Mouse (Mus musculus) liver, adult 2 months (tissue): ENCODE data around the gene Ptms. TPM values are rescaled to one million over a fixed set of nuclear protein-coding genes. Genes with fewer than 3 reads are reported as not detected.

Source experiments
- DNase-seq: peaks from one replicate; pipeline ENCODE4 v3.0.0-alpha.2; 2011; ENCODE audit warnings: low read depth, low spot score; ENCODE audit errors: extremely low read depth
- H3K27ac ChIP-seq: fragments of 200-500 bp; replicated peaks from 2 replicates; pipeline ENCODE4 v1.5.1; 2012; ENCODE audit warnings: low read depth, mild to moderate bottlenecking, control low read depth, inconsistent platforms, low read length; ENCODE audit not compliant: insufficient read depth
- H3K27me3 ChIP-seq: fragments of 200-500 bp; 2 replicates; pipeline ENCODE4 v1.6.1; 2012; ENCODE audit warnings: mild to moderate bottlenecking, moderate library complexity, low read length, inconsistent platforms; ENCODE audit not compliant: control insufficient read depth, insufficient read depth
- H3K36me3 ChIP-seq: fragments of 200-500 bp; 2 replicates; pipeline ENCODE4 v1.6.1; 2012; ENCODE audit warnings: low read length, inconsistent platforms; ENCODE audit not compliant: control insufficient read depth, insufficient read depth
- H3K4me1 ChIP-seq: fragments of 200-500 bp; 2 replicates; pipeline ENCODE4 v1.6.1; 2011; ENCODE audit warnings: low read length; ENCODE audit not compliant: control insufficient read depth, insufficient read depth
- H3K4me3 ChIP-seq: fragments of 200-500 bp; 2 replicates; pipeline ENCODE4 v1.5.1; 2011; ENCODE audit warnings: low read depth, mild to moderate bottlenecking, control low read depth, low read length, moderate library complexity; ENCODE audit not compliant: insufficient read depth
- H3K79me2 ChIP-seq: fragments of 200-500 bp; 2 replicates; pipeline ENCODE4 v1.6.1; 2012; ENCODE audit warnings: inconsistent platforms, mild to moderate bottlenecking, low read length, moderate library complexity; ENCODE audit not compliant: control insufficient read depth, insufficient read depth
- H3K9ac ChIP-seq: fragments of 200-500 bp; 2 replicates; pipeline ENCODE4 v1.6.1; 2012; ENCODE audit warnings: low read depth, mild to moderate bottlenecking, control low read depth, inconsistent platforms, low read length
- CTCF ChIP-seq: fragments of 200-500 bp; IDR thresholded peaks from 2 replicates; pipeline ENCODE4 v1.5.1; 2011; ENCODE audit warnings: low read depth, low read length, control low read depth
- POLR2A ChIP-seq: fragments of 200-500 bp; IDR thresholded peaks from 2 replicates; pipeline ENCODE4 v1.6.1; 2011; ENCODE audit warnings: low read length, control low read depth; ENCODE audit not compliant: insufficient read depth; ENCODE audit errors: extremely low read depth
- WGBS: fragments of 180-500 bp; shearing (Covaris S2); methylation state at CpG from one replicate; pipeline ENCODE4 v1.1.7; 2018; 5-methylcytosine and 5-hydroxymethylcytosine counted together
- polyA plus RNA-seq: library from polyadenylated mRNA; depleted of rRNA; stranded (reverse); fragments of >200 nt; gene quantifications from 2 replicates; pipeline ENCODE4 v1.2.3, GENCODE M21; 2012; rRNA removed
- total RNA-seq: library from RNA; depleted of rRNA; stranded (reverse); fragments of >200 nt; gene quantifications from 2 replicates; pipeline ENCODE4 v1.2.3, GENCODE M21; 2014; rRNA removed

The Ptms gene
- total and polyA plus RNA-seq, 2 experiments: 80.7 to 2,256 TPM

GRCm38 (mm10) chr6:124874348-124874747 lies 45.6 kb downstream of the Ptms start:
- 58% methylated on average over 2 of the region's 3 CpGs for WGBS
- Histone ChIP-seq H3K36me3 (no peaks in the 10 kb centered on the region), H3K27me3 (no peaks in the 10 kb centered on the region)

GRCm38 (mm10) chr6:124866560-124866959 lies 53.3 kb downstream of the Ptms start:
- Histone ChIP-seq H3K36me3 (no peaks in the 10 kb centered on the region), H3K4me1 (no peaks in the 10 kb centered on the region), H3K9ac (no peak overlapping the region), H3K4me3 (no peak overlapping the region), H3K27me3 (no peaks in the 10 kb centered on the region), H3K27ac (no peak overlapping the region), H3K79me2 (no peaks in the 10 kb centered on the region; the same call in 1 of the 2 replicates)
- WGBS: 83% methylated on average over 7 of the region's 7 CpGs
- no peak for DNase-seq
- TF ChIP-seq CTCF (no peak), POLR2A (no peak)

More at GRCm38 (mm10) chr6:124874348-124874747, 45.6 kb downstream of the Ptms start:
- Histone ChIP-seq H3K4me1 (peaks cover 3% of the 10 kb centered on the region; the same call in 1 of the 2 replicates), H3K4me3 (no peak overlapping the region), H3K79me2 (no peaks in the 10 kb centered on the region; the same call in 1 of the 2 replicates), H3K27ac (no peak overlapping the region), H3K9ac (no peak overlapping the region)
- DNase-seq: no peak
- TF ChIP-seq CTCF: no peak
- no peak for TF ChIP-seq POLR2A

- no peaks in the 10 kb centered on the region for H3K4me1 ChIP-seq
- no peaks in the 10 kb centered on the region for H3K79me2 ChIP-seq
- H3K9ac ChIP-seq: no peak overlapping the region
- no peak for DNase-seq
- WGBS: 80% methylated on average over 18 of the region's 18 CpGs
- no peak for TF ChIP-seq CTCF
- no peak for TF ChIP-seq POLR2A
- H3K36me3 ChIP-seq: no peaks in the 10 kb centered on the region
- no peaks in the 10 kb centered on the region for H3K27me3 ChIP-seq
- no peak overlapping the region for H3K27ac ChIP-seq
- H3K4me3 ChIP-seq: no peak overlapping the region
Measured at GRCm38 (mm10) chr6:124865766-124866362, 54.0 kb downstream of the Ptms start.

Other genes with a start within 250 kb of the Ptms start
- 97.4 and 99.6 TPM in 2 replicates for gene Emg1, start 207.9 kb downstream of the Ptms start, total RNA-seq
- 46.0 and 56.3 TPM in 2 replicates for gene Emg1, start 207.9 kb downstream of the Ptms start, polyA plus RNA-seq
- 140 and 151 TPM in 2 replicates for gene Phb2, start 207.8 kb downstream of the Ptms start, total RNA-seq
- gene Phb2, start 207.8 kb downstream of the Ptms start, polyA plus RNA-seq: 209 and 210 TPM in 2 replicates
- gene Ptpn6, start 181.4 kb downstream of the Ptms start, total RNA-seq: 16.7 and 19.7 TPM in 2 replicates
- gene Ptpn6, start 181.4 kb downstream of the Ptms start, polyA plus RNA-seq: 17.3 and 17.8 TPM in 2 replicates
- 125 and 140 TPM in 2 replicates for gene Grcc10, start 178.7 kb downstream of the Ptms start, total RNA-seq
- 203 and 216 TPM in 2 replicates for gene Grcc10, start 178.7 kb downstream of the Ptms start, polyA plus RNA-seq
- gene Gm45234, start 164.1 kb downstream of the Ptms start, total RNA-seq: not detected in 2 replicates
- not detected in 2 replicates for gene Gm45234, start 164.1 kb downstream of the Ptms start, polyA plus RNA-seq
- gene Atn1, start 163.6 kb downstream of the Ptms start, total RNA-seq: 1.4 and 1.5 TPM in 2 replicates
- gene Atn1, start 163.6 kb downstream of the Ptms start, polyA plus RNA-seq: 9.6 and 10.9 TPM in 2 replicates
- gene Eno2, start 150.4 kb downstream of the Ptms start, total RNA-seq: 0.09 and 0.67 TPM in 2 replicates
- gene Eno2, start 150.4 kb downstream of the Ptms start, polyA plus RNA-seq: 0.19 and 0.34 TPM in 2 replicates
- not detected in 2 replicates for gene Lrrc23, start 140.4 kb downstream of the Ptms start, total RNA-seq
- gene Lrrc23, start 140.4 kb downstream of the Ptms start, polyA plus RNA-seq: not detected in 2 replicates
- gene Spsb2, start 111.4 kb downstream of the Ptms start, total RNA-seq: 9.9 and 14.1 TPM in 2 replicates
- 20.1 and 21.6 TPM in 2 replicates for gene Spsb2, start 111.4 kb downstream of the Ptms start, polyA plus RNA-seq
- gene Tpi1, start 105.8 kb downstream of the Ptms start, total RNA-seq: 422 and 433 TPM in 2 replicates
- 491 and 524 TPM in 2 replicates for gene Tpi1, start 105.8 kb downstream of the Ptms start, polyA plus RNA-seq
- gene Usp5, start 90.6 kb downstream of the Ptms start, total RNA-seq: 50.5 and 55.9 TPM in 2 replicates
- 47.9 and 49.3 TPM in 2 replicates for gene Usp5, start 90.6 kb downstream of the Ptms start, polyA plus RNA-seq
- gene Cdca3, start 90.6 kb downstream of the Ptms start, total RNA-seq: 1.1 and 3.2 TPM in 2 replicates
- gene Cdca3, start 90.6 kb downstream of the Ptms start, polyA plus RNA-seq: 2.1 and 2.6 TPM in 2 replicates
- not detected in 2 replicates for gene Gnb3, start 79.8 kb downstream of the Ptms start, total RNA-seq
- gene Gnb3, start 79.8 kb downstream of the Ptms start, polyA plus RNA-seq: not detected in 2 replicates
- 2.1 and 2.5 TPM in 2 replicates for gene P3h3, start 62.4 kb downstream of the Ptms start, total RNA-seq
- 2.5 and 3.0 TPM in 2 replicates for gene P3h3, start 62.4 kb downstream of the Ptms start, polyA plus RNA-seq
- gene Gpr162, start 56.1 kb downstream of the Ptms start, total RNA-seq: 0.09 and 0.27 TPM in 2 replicates
- 0.42 and 0.44 TPM in 2 replicates for gene Gpr162, start 56.1 kb downstream of the Ptms start, polyA plus RNA-seq
- gene Cd4, start 31.9 kb downstream of the Ptms start, total RNA-seq: 0.27 and 0.83 TPM in 2 replicates
- 0.19 and 0.46 TPM in 2 replicates for gene Cd4, start 31.9 kb downstream of the Ptms start, polyA plus RNA-seq
- gene Lag3, start 8.4 kb downstream of the Ptms start, total RNA-seq: 0.09 and 0.13 TPM in 2 replicates
- gene Lag3, start 8.4 kb downstream of the Ptms start, polyA plus RNA-seq: 0.39 and 0.67 TPM in 2 replicates
- gene Mlf2, start 11.3 kb upstream of the Ptms start, total RNA-seq: 74.6 and 101 TPM in 2 replicates
- 265 and 285 TPM in 2 replicates for gene Mlf2, start 11.3 kb upstream of the Ptms start, polyA plus RNA-seq
- gene Cops7a, start 45.4 kb upstream of the Ptms start, total RNA-seq: 35.8 and 46.6 TPM in 2 replicates
- gene Cops7a, start 45.4 kb upstream of the Ptms start, polyA plus RNA-seq: 165 and 170 TPM in 2 replicates
- 0.13 TPM in 1 of 2 replicates, not detected in the other for gene Pianp, start 76.6 kb upstream of the Ptms start, total RNA-seq
- 0.77 and 1.4 TPM in 2 replicates for gene Pianp, start 76.6 kb upstream of the Ptms start, polyA plus RNA-seq
- 7.6 and 8.9 TPM in 2 replicates for gene Zfp384, start 89.0 kb upstream of the Ptms start, total RNA-seq
- 23.1 and 34.7 TPM in 2 replicates for gene Zfp384, start 89.0 kb upstream of the Ptms start, polyA plus RNA-seq
- 15.8 and 16.3 TPM in 2 replicates for gene Ing4, start 119.7 kb upstream of the Ptms start, total RNA-seq
- 23.2 and 27.0 TPM in 2 replicates for gene Ing4, start 119.7 kb upstream of the Ptms start, polyA plus RNA-seq
- gene Acrbp, start 129.6 kb upstream of the Ptms start, total RNA-seq: 3.2 and 4.1 TPM in 2 replicates
- gene Acrbp, start 129.6 kb upstream of the Ptms start, polyA plus RNA-seq: 6.6 and 7.8 TPM in 2 replicates
- 0.27 TPM in 1 of 2 replicates, not detected in the other for gene Lpar5, start 147.8 kb upstream of the Ptms start, total RNA-seq
- 0.42 and 1.2 TPM in 2 replicates for gene Lpar5, start 147.8 kb upstream of the Ptms start, polyA plus RNA-seq
- 30.0 and 30.5 TPM in 2 replicates for gene Chd4, start 175.9 kb upstream of the Ptms start, total RNA-seq
- 14.0 and 14.4 TPM in 2 replicates for gene Chd4, start 175.9 kb upstream of the Ptms start, polyA plus RNA-seq
- 8.2 and 9.7 TPM in 2 replicates for gene Nop2, start 211.8 kb upstream of the Ptms start, total RNA-seq
- 7.7 and 11.0 TPM in 2 replicates for gene Nop2, start 211.8 kb upstream of the Ptms start, polyA plus RNA-seq
- gene Iffo1, start 225.1 kb upstream of the Ptms start, total RNA-seq: 2.5 and 2.6 TPM in 2 replicates
- 7.5 and 9.9 TPM in 2 replicates for gene Iffo1, start 225.1 kb upstream of the Ptms start, polyA plus RNA-seq
- 1,072 and 1,474 TPM in 2 replicates for gene Gapdh, start 246.4 kb upstream of the Ptms start, total RNA-seq
- gene Gapdh, start 246.4 kb upstream of the Ptms start, polyA plus RNA-seq: 2,601 and 2,951 TPM in 2 replicates